Mouse (Mus musculus) cerebellum, adult 2 months (tissue): ENCODE results near the gene Thsd7b.
"Not testable (repeated sequence)": the region's sequence is repeated elsewhere in the genome, so short reads cannot be mapped to it uniquely, and the experiment has no call there.

ENCODE experiments used
- CTCF ChIP-seq: fragments of 200-500 bp; IDR thresholded peaks from 2 replicates; pipeline ENCODE4 v1.5.1; 2011; ENCODE audit warnings: low read depth, mild to moderate bottlenecking, control low read depth, low read length, moderate library complexity, borderline replicate concordance; ENCODE audit not compliant: insufficient read depth
- POLR2A ChIP-seq: fragments of 200-500 bp; IDR thresholded peaks from 2 replicates; pipeline ENCODE4 v1.6.1; 2011; ENCODE audit warnings: low read length, control low read depth, borderline replicate concordance; ENCODE audit not compliant: insufficient read depth

GRCm38 (mm10) chr1:130246930-130247329 is 973.8 kb downstream of the Thsd7b start:
- TF ChIP-seq CTCF, POLR2A: not testable (repeated sequence)
